Mouse (Mus musculus): ENCODE results near the gene A530016L24Rik. TPM values are rescaled to one million over a fixed set of nuclear protein-coding genes. Genes with fewer than 3 reads are reported as not detected.

Gene A530016L24Rik
- polyA plus RNA-seq, 1 experiment from 2014 or later, result 4.8 TPM

Other genes starting within 250 kb of the A530016L24Rik start
- gene Tmem179, start 27.3 kb downstream of the A530016L24Rik start, polyA plus RNA-seq (2015; fragmentation: Nextera tagmentation; extraction: Ambion mirVana), result 0.22 and 0.41 TPM in 2 replicates
- gene Inf2, start 99.3 kb downstream of the A530016L24Rik start, polyA plus RNA-seq (2015; fragmentation: Nextera tagmentation; extraction: Ambion mirVana), result 3.0 and 3.6 TPM in 2 replicates
- gene Adssl1, start 130.6 kb downstream of the A530016L24Rik start, polyA plus RNA-seq (2015; fragmentation: Nextera tagmentation; extraction: Ambion mirVana), result 108 and 118 TPM in 2 replicates
- gene Siva1, start 155.2 kb downstream of the A530016L24Rik start, polyA plus RNA-seq (2015; fragmentation: Nextera tagmentation; extraction: Ambion mirVana), result 117 and 139 TPM in 2 replicates
- gene Akt1, start 185.4 kb downstream of the A530016L24Rik start, polyA plus RNA-seq (2015; fragmentation: Nextera tagmentation; extraction: Ambion mirVana), result 51.4 and 56.7 TPM in 2 replicates
- 4.9 and 6.9 TPM in 2 replicates for gene Zbtb42, start 189.4 kb downstream of the A530016L24Rik start, polyA plus RNA-seq (2015; fragmentation: Nextera tagmentation; extraction: Ambion mirVana)
- gene Cep170b, start 231.0 kb downstream of the A530016L24Rik start, polyA plus RNA-seq (2015; fragmentation: Nextera tagmentation; extraction: Ambion mirVana), result 4.3 and 5.1 TPM in 2 replicates

Measured in heart, embryonic 16.5 days (tissue).